Mouse (Mus musculus) hindlimb bud, embryonic 11.5 days (tissue): Measurements from ENCODE around the gene Slc6a18.
"Not testable (repeated sequence)": the region's sequence is repeated elsewhere in the genome, so short reads cannot be mapped to it uniquely, and the experiment has no call there.

ENCODE experiments used
- DNase-seq: peaks from one replicate; pipeline ENCODE4 v3.0.0-alpha.2; 2012; ENCODE audit warnings: low read depth, low spot score; ENCODE audit errors: extremely low spot score

Slc6a18 gene

DNA sequence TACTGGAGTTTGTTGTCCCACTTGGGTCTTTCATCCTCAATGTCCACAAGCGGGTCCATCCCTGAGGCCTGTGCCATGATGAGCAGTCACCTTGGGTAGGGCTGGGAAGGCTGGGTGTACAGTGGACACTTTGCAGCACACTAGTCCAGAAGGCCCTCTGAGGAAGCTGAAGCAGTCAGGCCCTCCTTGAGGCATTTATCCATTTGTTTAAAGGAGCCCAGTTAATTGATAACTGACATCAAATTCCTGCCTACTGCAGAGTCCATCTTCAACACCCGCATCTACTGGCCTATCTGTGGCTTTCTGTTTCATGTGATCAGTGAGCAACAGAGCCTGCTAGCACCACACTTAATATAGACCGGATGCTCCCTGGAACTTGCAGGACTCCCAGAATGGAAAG is at the start of gene Slc6a18:
Gene Slc6a18, minus strand, starts transcription at position 171 of the 400 bp plus-strand sequence.
- DNase-seq: no peak

DNA sequence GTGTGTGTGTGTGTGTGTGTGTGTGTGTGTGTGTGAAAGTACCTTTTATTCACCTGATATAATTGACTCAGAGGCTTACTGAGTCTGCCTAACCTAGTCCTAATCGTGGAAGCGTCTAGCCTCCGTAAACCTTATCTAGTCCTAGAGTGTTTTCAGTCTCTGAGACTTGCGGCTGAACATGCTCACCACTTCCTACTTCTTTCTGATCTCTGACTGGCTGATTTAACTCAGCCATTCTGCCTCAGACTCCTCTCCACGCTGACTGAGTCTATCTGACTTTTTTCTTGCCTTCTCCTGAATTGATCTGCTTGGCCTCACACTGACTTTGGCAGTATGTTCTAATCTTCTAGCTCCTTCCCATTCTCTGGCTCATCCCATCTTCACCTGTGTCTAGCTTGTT is 47.5 kb upstream of the Slc6a18 start:
- no peak for DNase-seq

DNA sequence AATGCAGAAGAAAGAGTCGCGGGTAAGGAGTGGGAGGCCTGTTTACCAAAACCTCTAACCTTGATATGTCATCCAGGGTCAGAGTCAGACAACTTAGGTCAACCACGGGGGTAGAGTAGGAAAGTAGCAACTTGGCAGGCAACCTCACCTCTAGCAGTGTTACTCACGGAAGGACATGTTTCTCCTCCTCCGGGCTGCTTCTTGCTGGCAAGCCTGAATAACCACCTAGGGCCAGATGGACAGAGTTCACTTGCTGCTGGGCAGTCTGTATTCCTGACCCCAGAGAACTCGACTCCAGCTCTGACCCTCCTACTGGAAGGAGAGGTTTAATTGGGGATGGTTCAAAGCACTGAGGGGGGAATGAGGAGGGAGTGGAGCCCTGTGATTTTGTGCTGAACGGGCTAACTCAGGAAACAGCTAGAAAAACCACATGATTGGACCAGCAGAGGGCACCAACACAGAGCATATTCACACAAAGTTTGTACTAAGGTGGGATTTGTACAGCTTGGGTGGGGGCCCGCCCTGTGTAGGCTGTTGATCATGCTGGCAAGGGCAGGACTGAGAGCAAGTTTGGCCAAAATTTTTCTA is 45.4 kb upstream of the Slc6a18 start:
- DNase-seq: no peak

DNA sequence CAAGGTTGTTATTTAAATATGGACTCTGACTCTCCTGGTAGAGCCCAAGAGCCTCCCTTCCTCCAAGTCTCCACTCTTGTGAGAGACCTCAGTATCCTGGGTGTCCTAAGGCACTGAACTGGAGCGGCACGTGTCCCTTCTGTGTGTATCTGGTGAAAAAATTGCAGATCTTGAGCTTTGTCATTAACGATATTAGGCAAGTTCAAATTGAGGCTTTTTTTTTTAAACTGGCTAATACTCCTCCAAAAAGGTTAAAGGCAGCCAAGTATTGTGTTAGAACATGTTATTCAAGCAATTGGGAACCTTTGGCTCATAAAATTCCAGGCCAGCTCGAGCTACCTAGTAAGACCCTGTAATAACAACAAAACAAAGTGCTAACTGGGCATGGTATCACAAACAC is 42.4 kb upstream of the Slc6a18 start:
- DNase-seq: no peak

DNA sequence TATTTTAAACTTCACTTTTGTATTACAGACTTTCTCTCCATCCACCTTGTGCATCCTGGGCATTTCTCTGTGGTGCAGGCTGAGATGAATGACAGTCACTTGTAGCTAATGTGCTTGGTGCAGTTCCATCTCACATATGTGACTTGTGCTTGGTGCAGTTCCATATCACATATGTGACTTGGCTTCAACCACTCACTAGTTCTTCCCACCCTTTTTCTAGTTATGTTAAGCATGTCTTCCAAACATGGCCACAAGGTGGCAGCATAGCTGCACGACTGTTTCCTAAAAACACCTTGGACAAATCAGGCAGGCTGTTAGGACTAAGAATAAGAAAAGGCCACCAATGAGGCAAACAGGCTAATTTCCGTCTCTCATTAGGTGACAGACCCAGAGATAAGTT is 40.4 kb upstream of the Slc6a18 start:
- peak; percentile 98 for DNase-seq

DNA sequence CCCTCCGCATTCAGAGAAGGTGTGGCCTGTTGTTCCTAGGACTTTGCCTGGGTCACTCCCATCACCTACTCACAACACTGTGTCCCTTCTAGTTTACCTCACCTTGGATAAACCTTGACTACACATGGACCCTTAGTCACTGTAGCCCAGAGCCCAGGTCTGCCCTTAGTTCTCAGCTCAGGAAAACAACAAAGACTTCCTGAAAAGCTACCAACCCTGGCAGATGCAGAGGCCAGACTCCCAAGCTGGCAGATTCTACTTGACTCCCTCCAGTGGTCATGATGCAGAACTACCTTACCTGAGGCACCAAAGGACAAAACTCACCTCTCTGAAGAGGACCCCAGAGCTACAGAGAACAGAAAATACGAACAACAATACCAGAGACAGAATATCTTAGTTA is 36.2 kb upstream of the Slc6a18 start:
- DNase-seq: no peak

DNA sequence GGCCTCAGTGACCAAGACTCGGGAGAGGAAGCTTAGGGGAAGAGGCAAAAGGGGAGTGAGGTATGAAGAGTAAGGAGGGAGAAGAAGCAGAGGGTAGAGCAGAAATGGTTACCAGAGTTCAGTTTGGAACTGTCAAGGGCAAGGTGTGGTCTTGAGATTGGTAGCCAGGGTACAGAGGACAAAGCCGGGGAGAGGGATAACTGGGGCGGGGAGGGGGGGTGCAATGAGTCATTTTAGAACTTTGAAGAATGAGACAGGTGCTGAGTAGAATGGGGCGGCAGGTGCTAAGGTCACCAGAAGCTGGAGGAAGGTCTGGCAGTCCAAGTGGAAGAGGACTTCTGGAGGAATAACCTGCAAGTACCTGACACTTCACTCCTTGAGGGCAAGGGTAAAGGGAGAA is 35.4 kb upstream of the Slc6a18 start:
- no peak for DNase-seq

DNA sequence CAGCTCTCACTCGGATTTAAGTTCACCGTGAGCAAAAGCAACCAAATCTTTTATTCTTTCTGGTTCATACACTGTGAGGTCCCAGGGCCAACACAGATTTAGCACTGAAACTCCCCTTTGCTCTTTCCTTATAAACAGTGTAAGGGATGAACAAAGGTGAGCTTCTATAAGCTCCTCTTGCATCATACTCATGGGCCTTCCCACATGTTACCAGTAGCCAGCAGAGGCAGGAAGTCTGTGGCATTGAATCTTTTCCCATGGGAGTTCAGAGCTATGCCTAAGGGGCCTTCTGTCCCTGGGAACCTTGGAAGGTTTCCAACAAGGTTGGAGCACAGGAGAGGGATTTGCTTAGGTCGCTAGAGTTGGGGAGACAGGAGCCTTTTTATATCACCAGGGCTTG is 34.4 kb upstream of the Slc6a18 start:
- no peak for DNase-seq

DNA sequence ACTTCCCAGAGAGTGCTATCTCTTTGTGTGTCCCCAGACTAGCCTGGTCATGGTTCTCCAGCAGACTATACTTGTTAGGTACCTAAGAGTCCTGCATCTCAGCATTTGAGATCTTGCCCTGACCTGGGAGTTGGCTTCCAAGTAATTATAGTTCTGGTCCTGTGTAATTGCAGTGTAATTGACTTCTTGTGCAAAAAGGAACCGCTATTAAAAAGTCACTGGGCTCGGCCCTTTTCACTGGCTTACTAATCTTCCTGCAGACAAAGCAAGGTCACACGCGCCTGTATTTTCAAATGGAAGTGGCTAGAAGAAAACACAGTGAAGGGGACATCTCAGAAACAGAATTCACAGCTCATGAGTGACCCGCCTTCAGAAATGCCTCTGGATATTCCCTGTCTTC is 34.0 kb upstream of the Slc6a18 start:
- DNase-seq: no peak

DNA sequence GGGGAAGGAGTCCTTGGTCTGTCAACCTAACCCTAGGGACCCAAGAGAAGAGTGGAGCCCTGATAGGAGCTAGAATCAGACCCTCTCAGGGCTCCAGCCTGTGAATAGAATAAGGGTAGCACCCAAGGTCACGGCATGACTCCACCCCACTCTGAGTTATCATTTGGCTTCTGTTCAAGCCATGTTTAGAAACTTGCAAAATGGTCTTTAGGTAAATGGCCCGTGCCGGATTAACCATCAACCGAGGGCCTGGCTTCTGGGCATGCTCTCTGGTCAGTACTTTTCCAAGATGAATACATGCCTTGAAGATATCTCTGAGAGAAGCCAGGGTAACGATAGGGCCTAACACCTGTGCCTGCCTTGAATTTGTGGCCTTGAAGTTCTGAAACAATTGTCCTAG is 33.4 kb upstream of the Slc6a18 start:
- DNase-seq: no peak

DNA sequence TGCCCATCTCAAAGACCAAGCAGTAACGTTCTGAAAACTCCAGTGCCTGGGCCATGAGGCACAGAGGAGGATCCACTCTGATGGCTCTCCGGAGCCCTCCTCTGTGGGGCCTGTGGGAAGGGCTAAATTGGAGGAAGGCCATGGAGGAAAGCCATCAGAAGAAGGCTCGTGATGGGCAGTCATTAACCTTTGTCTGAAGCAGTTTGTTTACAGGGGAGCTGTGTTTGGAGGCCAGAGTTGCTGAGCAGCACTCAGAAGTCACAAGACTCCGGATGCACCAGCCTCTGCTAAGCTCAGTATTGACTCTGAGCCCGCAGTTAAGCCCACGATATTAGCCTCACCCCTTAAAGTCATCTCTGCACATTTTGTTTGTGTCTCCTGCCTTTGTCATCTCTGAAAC is 31.7 kb upstream of the Slc6a18 start:
- no peak for DNase-seq

DNA sequence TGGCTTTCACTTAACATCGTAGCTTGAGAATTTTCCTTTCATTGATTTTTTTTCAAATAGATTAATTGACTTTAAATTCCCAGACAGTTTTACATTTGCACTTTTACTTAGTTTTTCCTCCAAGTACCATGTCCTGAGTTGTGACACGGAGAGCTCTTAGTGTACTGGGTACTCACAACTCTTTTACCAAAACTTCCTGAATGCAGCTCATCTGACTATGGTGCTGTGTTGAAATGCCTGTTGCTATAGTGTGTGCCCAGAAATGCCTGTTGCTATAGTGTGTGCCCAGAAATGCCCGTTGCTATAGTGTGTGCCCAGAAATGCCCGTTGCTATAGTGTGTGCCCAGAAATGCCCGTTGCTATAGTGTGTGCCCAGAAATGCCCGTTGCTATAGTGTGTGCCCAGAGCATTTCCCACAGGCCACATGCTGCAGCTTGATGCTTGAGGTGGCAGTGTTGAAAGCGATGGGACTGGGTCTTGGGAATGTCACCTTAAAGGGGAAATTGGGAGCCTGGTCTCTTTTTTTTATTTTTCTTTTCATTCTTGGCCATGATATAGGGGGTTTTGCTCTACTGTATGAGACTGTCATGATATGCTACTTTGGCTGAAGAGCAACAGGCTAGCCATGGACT is 27.0 kb upstream of the Slc6a18 start, which contains the start of gene Slc6a19:
Gene Slc6a19, minus strand, starts transcription at position 172 of the 632 bp plus-strand sequence.
- DNase-seq: no peak

DNA sequence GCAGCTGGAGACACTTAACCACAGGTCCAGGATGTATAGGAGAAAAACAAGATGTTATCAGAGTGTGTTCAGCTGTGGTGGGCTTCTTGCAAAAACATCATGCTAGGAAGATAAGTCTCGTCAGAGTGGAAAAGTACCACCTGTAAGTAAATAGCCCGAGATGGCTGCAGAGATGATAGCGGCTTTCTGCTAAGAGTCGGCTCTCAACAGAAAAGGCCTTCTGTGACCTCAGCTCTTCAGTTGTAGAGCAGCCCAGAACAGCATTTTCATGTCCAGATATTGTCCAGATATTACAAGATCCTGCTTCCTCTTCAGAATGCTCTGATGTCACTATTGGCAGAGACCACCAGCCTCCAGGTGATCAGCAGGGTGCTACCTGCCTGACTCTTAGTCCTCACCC is 25.7 kb upstream of the Slc6a18 start:
- DNase-seq: not testable (repeated sequence)

DNA sequence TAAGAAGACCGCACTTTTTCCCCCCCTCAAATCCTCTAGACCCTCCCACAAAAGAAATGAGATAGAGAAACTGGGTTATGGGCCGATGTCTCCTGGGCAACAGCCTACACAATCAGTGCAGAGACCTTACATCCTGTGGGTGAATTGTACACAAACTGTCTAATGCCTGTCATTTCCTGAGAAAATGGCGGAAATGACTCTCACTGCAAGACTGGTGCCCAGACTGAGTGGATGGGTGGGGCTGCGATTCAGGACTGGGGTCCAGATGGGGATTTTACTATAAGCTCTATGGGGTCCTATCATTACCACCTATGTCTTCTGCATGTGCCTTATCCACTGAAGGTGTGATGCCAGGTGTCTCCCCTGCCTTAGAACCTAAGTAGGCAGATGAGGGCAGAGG is 25.0 kb upstream of the Slc6a18 start:
- no peak for DNase-seq

DNA sequence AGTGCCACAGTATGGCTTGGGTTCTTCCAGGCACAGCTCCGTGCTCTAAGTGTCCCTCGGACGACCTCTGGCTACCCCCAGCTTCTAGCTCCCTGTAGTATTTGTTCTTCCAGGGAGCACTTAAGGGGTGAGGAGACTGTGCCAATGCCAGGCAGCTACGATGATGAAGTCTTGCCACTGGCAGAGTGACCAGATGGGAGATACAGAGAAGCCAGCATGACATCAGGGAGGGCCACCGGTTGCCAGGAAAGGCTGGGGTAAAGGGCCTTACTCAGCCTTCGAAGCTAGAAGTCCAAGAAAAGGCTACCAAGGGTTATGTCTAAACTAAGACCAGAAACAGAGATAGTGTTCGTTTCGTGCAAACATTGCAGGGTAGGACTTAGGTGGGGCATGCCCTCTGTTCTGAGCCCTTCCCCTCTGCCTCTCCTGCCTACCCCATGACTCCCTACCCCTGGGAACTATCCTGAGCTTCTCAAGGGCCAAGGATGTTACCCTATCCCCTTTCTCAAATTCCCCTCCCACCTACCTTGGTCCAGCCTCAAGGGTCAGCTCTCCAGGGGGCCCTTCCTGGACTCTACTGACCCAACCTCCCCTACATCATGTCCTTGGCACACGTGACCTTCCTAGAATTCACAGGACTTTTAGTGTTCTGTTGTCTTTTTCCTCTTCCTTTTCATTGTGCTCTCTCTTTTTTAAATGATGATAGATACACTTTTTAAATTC is 23.5 kb upstream of the Slc6a18 start:
- no peak for DNase-seq

DNA sequence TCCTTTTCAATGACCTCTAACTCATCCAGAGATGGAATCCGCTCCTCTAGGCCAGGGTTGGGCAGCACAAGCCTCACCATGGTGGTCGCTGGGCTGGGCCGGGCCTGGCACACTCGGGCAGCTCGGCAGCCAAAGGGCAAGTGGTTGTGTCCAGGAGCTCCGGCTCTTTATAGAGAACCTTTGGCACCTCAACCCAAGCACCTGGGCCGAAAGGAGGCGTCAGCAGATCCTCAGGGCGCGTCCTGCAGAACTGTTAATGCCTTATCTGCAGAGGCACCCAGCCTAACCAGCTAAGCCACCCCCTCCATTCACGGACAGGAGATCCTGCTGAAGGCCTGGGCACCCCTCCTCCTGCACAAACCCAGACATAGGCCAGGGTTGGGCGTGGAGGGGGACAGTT is 22.7 kb upstream of the Slc6a18 start:
- no peak for DNase-seq

DNA sequence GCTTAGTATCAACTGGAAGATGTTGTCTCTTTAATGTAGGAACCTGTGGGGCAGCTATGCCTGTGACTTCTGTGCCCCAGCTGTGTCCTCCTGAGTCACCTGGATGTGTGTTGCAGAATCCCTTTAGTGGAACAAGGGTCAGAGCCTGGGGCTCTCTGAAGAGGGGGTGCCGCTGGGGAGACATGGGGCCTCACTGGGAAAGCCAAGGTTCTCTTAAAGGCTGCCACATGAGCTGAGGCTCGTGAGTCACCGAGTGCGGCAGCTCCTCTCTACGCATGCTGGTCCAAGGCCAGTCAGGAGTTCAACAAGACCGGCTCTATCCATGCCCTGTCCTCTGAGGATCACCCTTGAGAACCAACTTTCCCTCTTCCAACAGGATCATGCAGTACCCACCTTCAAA is 21.9 kb upstream of the Slc6a18 start:
- DNase-seq: no peak

DNA sequence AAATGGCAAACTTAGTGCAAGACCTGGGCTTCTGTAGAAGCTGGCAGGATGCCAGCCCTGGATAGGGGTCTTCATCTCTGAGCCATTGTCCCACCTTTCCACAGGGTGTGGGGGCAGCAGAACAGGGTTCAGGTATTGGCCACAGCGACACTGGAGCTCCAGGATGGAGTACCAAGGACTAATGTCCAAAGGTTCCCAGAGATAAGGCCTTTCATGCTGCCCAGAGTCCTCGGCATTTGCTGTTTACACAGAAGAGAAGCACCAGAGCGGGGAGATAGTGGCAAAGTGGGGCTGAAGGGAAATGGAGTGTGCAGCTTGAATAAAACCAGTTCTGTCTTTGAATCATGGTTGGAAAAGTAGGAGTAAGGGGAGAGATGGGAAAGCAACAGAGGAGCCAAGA is 18.7 kb upstream of the Slc6a18 start:
- DNase-seq: no peak

DNA sequence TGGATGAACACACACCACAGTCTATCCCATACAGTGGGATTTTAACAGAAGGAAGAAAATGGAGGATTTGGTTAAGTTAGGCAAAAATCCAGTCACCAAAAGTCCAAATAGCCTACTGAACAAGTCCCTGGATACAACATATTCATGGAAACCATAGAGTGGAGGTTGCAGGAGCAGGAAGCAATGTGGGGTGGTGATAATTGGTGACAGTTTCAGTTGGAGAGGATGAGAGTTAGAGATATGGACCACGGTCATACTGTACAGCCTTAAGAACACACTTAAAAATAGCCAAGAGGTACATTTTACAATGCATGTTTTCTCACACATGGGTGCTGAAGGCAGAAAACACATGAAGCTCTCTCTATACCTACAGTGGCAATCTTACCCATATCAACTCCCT is 17.1 kb upstream of the Slc6a18 start:
- DNase-seq: no peak

DNA sequence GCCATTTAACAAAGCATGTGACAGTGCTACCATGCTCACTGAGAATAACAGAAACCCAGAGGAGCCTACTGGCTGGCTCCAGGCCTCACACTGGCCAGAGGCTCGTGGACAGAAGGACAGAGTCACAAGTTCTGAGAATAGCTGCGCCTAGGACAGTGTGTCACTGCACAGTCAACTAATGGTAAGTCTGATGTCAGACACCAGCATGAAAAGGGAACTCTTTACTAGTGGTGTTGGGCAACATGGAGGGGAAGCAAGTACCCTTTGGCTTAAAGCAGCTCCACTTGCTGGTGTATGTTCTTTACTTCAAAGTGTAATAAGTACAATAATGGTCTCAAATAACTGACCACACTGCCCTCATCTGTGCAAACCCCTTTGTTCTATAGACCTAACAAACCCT is 15.5 kb upstream of the Slc6a18 start:
- DNase-seq: no peak

DNA sequence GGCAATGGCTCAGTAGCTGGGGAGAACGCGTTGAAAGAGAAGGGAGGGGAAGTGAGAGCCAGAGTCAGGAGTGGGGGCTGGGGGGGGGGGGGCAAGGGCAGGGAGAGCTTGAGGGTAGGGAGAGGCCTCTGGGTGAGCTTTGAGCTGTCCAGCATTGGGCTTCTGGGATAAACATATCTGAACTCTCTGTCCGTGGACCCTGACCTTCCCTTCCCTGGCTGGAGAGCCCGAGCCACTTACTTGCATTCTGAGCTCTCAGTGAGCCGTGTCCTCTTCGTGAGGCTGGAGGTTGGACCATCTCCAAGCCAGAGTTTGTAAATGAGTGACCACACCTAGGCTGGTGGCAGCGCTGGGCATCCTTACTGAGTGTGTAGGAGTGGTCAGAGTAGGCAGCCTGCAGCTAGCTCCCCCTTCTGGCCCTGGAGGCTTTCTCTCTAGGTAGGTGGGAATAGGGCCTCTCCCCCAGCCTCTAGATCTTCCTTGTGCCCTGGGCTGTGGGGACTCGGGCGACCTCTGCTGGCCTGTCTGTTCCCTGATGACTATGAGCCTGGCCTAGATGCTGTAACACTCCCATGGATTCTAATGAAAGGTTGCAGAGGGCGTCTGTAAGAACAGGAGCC is 14.5 kb upstream of the Slc6a18 start:
- peak; percentile 20 for DNase-seq

DNA sequence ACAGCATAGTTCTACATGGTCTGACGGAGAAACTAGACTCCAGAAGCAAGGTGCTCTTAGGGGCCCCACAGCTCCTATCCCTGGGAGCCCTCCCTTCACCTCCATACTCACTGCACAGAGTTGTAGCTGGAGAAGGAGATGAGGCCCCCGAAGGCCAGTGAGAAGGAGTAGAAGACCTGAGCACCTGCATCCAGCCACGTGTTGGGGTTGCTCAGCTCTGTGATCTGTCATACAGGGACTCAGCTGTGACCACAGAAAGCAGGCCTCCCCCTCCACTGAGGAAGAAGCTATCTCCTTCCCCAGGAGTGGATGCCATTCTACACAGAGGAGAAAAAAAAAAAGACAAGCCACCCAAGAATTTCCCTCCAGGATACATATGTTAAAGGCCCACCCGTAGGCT is 11.1 kb upstream of the Slc6a18 start:
- DNase-seq: no peak
